8 mouse cellular contexts compared by ENCODE assay signal in genomic region chr8:119840905-119841411, GRCm38 (mm10). TPM values are rescaled to one million over a fixed set of nuclear protein-coding genes. Genes with fewer than 3 reads are reported as not detected.
DNase-seq lines count a peak whose midpoint lies in the region; ATAC-seq and TF ChIP-seq lines count a peak whose summit lies in the region.

No protein-coding gene starts in this region.

- H3K4me2 ChIP-seq in forebrain, embryonic 15.5 days (replicated peaks), result peak overlapping the region; percentile 65
- peak overlapping the region; percentile 87 for H3K4me2 ChIP-seq in neural tube, embryonic 14.5 days (ENCODE audit: low read depth, low read length)

- H3K4me1 ChIP-seq in erythroblast, embryonic 14.5 days (ENCODE audit: control insufficient read depth), result peaks cover 26% of the 10 kb centered on the region
- peaks cover 6 to 11% of the 10 kb centered on the region in 2 experiments; a peak in 3 of 4 replicates for H3K4me1 ChIP-seq in MEL (ENCODE audit: control insufficient read depth in 1 of 2, insufficient read depth in 2 of 2, low read length in 2 of 2)
- peaks cover 42% of the 10 kb centered on the region for H3K4me1 ChIP-seq in forebrain, embryonic 15.5 days
- H3K4me1 ChIP-seq in neural tube, embryonic 14.5 days (ENCODE audit: control insufficient read depth, insufficient read depth, low read length), result peaks cover 34% of the 10 kb centered on the region

- peak overlapping the region; percentile 38; the same call in 1 of the 2 replicates for H3K27ac ChIP-seq in MEL (ENCODE audit: control insufficient read depth, low read depth, low read length)
- peak overlapping the region; percentile 87 for H3K27ac ChIP-seq in forebrain, embryonic 15.5 days (replicated peaks)
- peak overlapping the region; percentile 10 for H3K27ac ChIP-seq in neural tube, embryonic 14.5 days (ENCODE audit: low read depth, low read length)

- no peak for TF ChIP-seq POLR2A in MEL (IDR thresholded peaks at IDR 0.05; ENCODE audit: control insufficient read depth in 1 of 2, insufficient read depth in 1 of 2, low read depth in 1 of 2, low read length in 2 of 2, poor library complexity in 1 of 2)

- WGBS in forebrain, embryonic 15.5 days, result 18% methylated on average over 8 of the region's 8 CpGs
- WGBS in neural tube, embryonic 14.5 days, result 4% methylated on average over 8 of the region's 8 CpGs

- no peaks in the 10 kb centered on the region for H3K36me3 ChIP-seq in erythroblast, embryonic 14.5 days (ENCODE audit: control insufficient read depth)
- H3K36me3 ChIP-seq in MEL (ENCODE audit: control insufficient read depth in 1 of 2, insufficient read depth in 2 of 2, low read length in 2 of 2), result peaks cover 0 to 4% of the 10 kb centered on the region in 2 experiments; a peak in 2 of 4 replicates
- H3K36me3 ChIP-seq in forebrain, embryonic 15.5 days, result no peaks in the 10 kb centered on the region
- H3K36me3 ChIP-seq in neural tube, embryonic 14.5 days (ENCODE audit: control insufficient read depth, insufficient read depth, low read length), result no peaks in the 10 kb centered on the region

- no peaks in the 10 kb centered on the region for H3K9me3 ChIP-seq in erythroblast, embryonic 14.5 days (ENCODE audit: control insufficient read depth, low read length)
- H3K9me3 ChIP-seq in MEL (replicated peaks; ENCODE audit: insufficient read depth, low read length), result no peaks in the 10 kb centered on the region
- H3K9me3 ChIP-seq in forebrain, embryonic 15.5 days, result no peaks in the 10 kb centered on the region
- H3K9me3 ChIP-seq in neural tube, embryonic 14.5 days (ENCODE audit: control insufficient read depth, low read length), result no peaks in the 10 kb centered on the region

- peaks cover 53% of the 10 kb centered on the region for H3K27me3 ChIP-seq in erythroblast, embryonic 14.5 days (ENCODE audit: control insufficient read depth)
- peaks cover 8 to 10% of the 10 kb centered on the region in 2 experiments for H3K27me3 ChIP-seq in MEL (ENCODE audit: control insufficient read depth in 1 of 2, insufficient read depth in 2 of 2, low read length in 2 of 2)
- H3K27me3 ChIP-seq in forebrain, embryonic 15.5 days, result no peaks in the 10 kb centered on the region
- no peaks in the 10 kb centered on the region for H3K27me3 ChIP-seq in neural tube, embryonic 14.5 days (ENCODE audit: control insufficient read depth, insufficient read depth, low read length)

- peak overlapping the region; percentile 75 for H3K4me3 ChIP-seq in erythroblast, embryonic 14.5 days (replicated peaks)
- peak overlapping the region; percentile 84 to 88 for H3K4me3 ChIP-seq in MEL (ENCODE audit: control insufficient read depth in 1 of 2, insufficient read depth in 1 of 2, low read depth in 2 of 2, low read length in 2 of 2)
- peak overlapping the region; percentile 92 for H3K4me3 ChIP-seq in forebrain, embryonic 15.5 days
- peak overlapping the region; percentile 79 for H3K4me3 ChIP-seq in neural tube, embryonic 14.5 days (ENCODE audit: low read depth, low read length)

- no peak for ATAC-seq in erythroblast, adult 5-6 weeks (replicated peaks; ENCODE audit: low FRiP score, poor library complexity, severe bottlenecking)
- ATAC-seq in forebrain, embryonic 15.5 days (replicated peaks), result peak; percentile 33
- peak; percentile 44 for ATAC-seq in neural tube, embryonic 14.5 days (ENCODE audit: low read depth)
- ATAC-seq in megakaryocyte-erythroid progenitor cell, adult 5-6 weeks (replicated peaks; ENCODE audit: low FRiP score, low TSS enrichment, poor library complexity, severe bottlenecking), result no peak

- DNase-seq in MEL (ENCODE audit: low read depth, low spot score), result peak; percentile 43
- peak; percentile 83 to 84 for DNase-seq in kidney, postnatal 36 days
- no peak for DNase-seq in adrenal gland, postnatal 25 days

- no peak for TF ChIP-seq CTCF in MEL (IDR thresholded peaks at IDR 0.05 in 2 of 3, conservative IDR thresholded peaks at IDR 0.05 in 1 of 3; ENCODE audit: control insufficient read depth in 1 of 3, insufficient read depth in 1 of 3, low read depth in 2 of 3, low read length in 3 of 3, poor library complexity in 1 of 3, severe bottlenecking in 1 of 3)

- no peak for TF ChIP-seq RAD21 in MEL (IDR thresholded peaks at IDR 0.05; ENCODE audit: low read depth, low read length)

- peaks cover 1% of the 10 kb centered on the region; the same call in 1 of the 2 replicates for H3K79me2 ChIP-seq in MEL (ENCODE audit: control insufficient read depth, insufficient read depth, low read length, poor library complexity)

- H3K9ac ChIP-seq in MEL (ENCODE audit: control insufficient read depth, low read depth, low read length, poor library complexity, severe bottlenecking), result peak overlapping the region; percentile 73
- H3K9ac ChIP-seq in forebrain, embryonic 15.5 days (replicated peaks), result peak overlapping the region; percentile 54
- 0 out of 2 replicates have a peak overlapping the region, but pooled peaks have one; percentile 1 for H3K9ac ChIP-seq in neural tube, embryonic 14.5 days (replicated peaks; ENCODE audit: low read depth, low read length)

- no peak for TF ChIP-seq EP300 in MEL (IDR thresholded peaks at IDR 0.05; ENCODE audit: low read depth in 1 of 2, low read length in 2 of 2)

TF ChIP-seq in MEL, 35 proteins besides CTCF, POLR2A, EP300 and RAD21:
- TF ChIP-seq UBTF (IDR thresholded peaks at IDR 0.05; ENCODE audit: borderline replicate concordance, insufficient read depth, low read depth, low read length) (no peak), ETS1 (IDR thresholded peaks at IDR 0.05; ENCODE audit: low read depth, low read length) (no peak), MYC (IDR thresholded peaks at IDR 0.05; ENCODE audit: low read depth, low read length) (no peak), HCFC1 (IDR thresholded peaks at IDR 0.05; ENCODE audit: low read depth, low read length) (no peak), USF2 (IDR thresholded peaks at IDR 0.05; ENCODE audit: borderline replicate concordance in 1 of 2, insufficient read depth in 1 of 2, low read depth in 1 of 2, low read length in 2 of 2) (0 out of 4 replicates have a peak, but pooled peaks of 1 of the 2 experiments have one; percentile 29), MAX (IDR thresholded peaks at IDR 0.05; ENCODE audit: low read length) (no peak), SIN3A (IDR thresholded peaks at IDR 0.05; ENCODE audit: low read length) (no peak), MAFK (IDR thresholded peaks at IDR 0.05; ENCODE audit: borderline replicate concordance, low read depth, low read length) (no peak), E2F4 (IDR thresholded peaks at IDR 0.05; ENCODE audit: borderline replicate concordance, low read depth, low read length) (no peak), ZMIZ1 (IDR thresholded peaks at IDR 0.05; ENCODE audit: low read depth, low read length) (no peak), MAZ (IDR thresholded peaks at IDR 0.05; ENCODE audit: low read depth, low read length) (no peak), USF1 (IDR thresholded peaks at IDR 0.05; ENCODE audit: low read depth, low read length) (peak; percentile 83), MEF2A (IDR thresholded peaks at IDR 0.05; ENCODE audit: extremely low read depth, insufficient replicate concordance, low read depth, low read length, poor library complexity, severe bottlenecking) (no peak), NRF1 (IDR thresholded peaks at IDR 0.05; ENCODE audit: insufficient read depth, low read depth, low read length, poor library complexity, severe bottlenecking) (no peak), GATA1 (IDR thresholded peaks at IDR 0.05; ENCODE audit: low read depth, low read length) (no peak)

RNA-seq across cellular contexts. Expression of gene Cotl1, which starts 0.6 kb away (rescaled TPM):
- 2.6 and 3.7 TPM in 2 replicates for polyA plus RNA-seq in erythroblast, embryonic 14.5 days (2012)
- total RNA-seq in erythroblast, adult 5-6 weeks (2015; ENCODE audit: low replicate concordance), result 95.5 and 123 TPM in 2 replicates
- total RNA-seq in erythroblast, adult 5-6 weeks (2017; ENCODE audit: low replicate concordance), result 51.2 and 98.1 TPM in 2 replicates
- total RNA-seq in MEL (2012; rRNA removed), result 60.5 and 70.3 TPM in 2 replicates
- polyA plus RNA-seq in MEL (2012; ENCODE audit: insufficient read depth in 1 of 2, insufficient read length in 2 of 2, low read depth in 1 of 2, low replicate concordance in 2 of 2, missing spikeins in 1 of 2), result 100 to 1,000 TPM in 1 of 2 experiments, not detected in 1; 114 TPM
- 127 and 138 TPM in 2 replicates for polyA plus RNA-seq in forebrain, embryonic 15.5 days (2015; fragmentation: Nextera tagmentation; extraction: Ambion mirVana)
- polyA plus RNA-seq in neural tube, embryonic 14.5 days (2014; fragmentation: Nextera tagmentation; extraction: Ambion mirVana), result 228 and 232 TPM in 2 replicates
- 38.3 and 40.8 TPM in 2 replicates for total RNA-seq in adrenal gland, postnatal 25 days (2021)
- 24.4 and 63.9 TPM in 2 replicates for total RNA-seq in megakaryocyte-erythroid progenitor cell, adult 5-6 weeks (2014; fragmentation: Nextera tagmentation)
- 30.4 and 44.2 TPM in 2 replicates for total RNA-seq in megakaryocyte-erythroid progenitor cell, adult 5-6 weeks (2017)

RNA-seq across cellular contexts. Expression of gene Klhl36, which starts 21.1 kb away (rescaled TPM):
- 0.02 and 0.12 TPM in 2 replicates for polyA plus RNA-seq in erythroblast, embryonic 14.5 days (2012)
- 2.3 and 2.5 TPM in 2 replicates for total RNA-seq in erythroblast, adult 5-6 weeks (2015; ENCODE audit: low replicate concordance)
- total RNA-seq in erythroblast, adult 5-6 weeks (2017; ENCODE audit: low replicate concordance), result 1.6 and 5.2 TPM in 2 replicates
- 4.5 and 4.6 TPM in 2 replicates for total RNA-seq in MEL (2012; rRNA removed)
- 1 to 10 TPM in 1 of 2 experiments, not detected in 1; 6.6 TPM for polyA plus RNA-seq in MEL (2012; ENCODE audit: insufficient read depth in 1 of 2, insufficient read length in 2 of 2, low read depth in 1 of 2, low replicate concordance in 2 of 2, missing spikeins in 1 of 2)
- polyA plus RNA-seq in forebrain, embryonic 15.5 days (2015; fragmentation: Nextera tagmentation; extraction: Ambion mirVana), result 15.3 and 15.4 TPM in 2 replicates
- 15.3 and 15.5 TPM in 2 replicates for polyA plus RNA-seq in neural tube, embryonic 14.5 days (2014; fragmentation: Nextera tagmentation; extraction: Ambion mirVana)
- total RNA-seq in adrenal gland, postnatal 25 days (2021), result 6.9 and 13.5 TPM in 2 replicates
- 2.2 and 4.4 TPM in 2 replicates for total RNA-seq in megakaryocyte-erythroid progenitor cell, adult 5-6 weeks (2014; fragmentation: Nextera tagmentation)
- total RNA-seq in megakaryocyte-erythroid progenitor cell, adult 5-6 weeks (2017), result 3.2 and 5.6 TPM in 2 replicates

Comparison
In these comparisons a context has a peak if more than half of its experiments do, and no peak if none do; other contexts are left out.
1. ATAC-seq: peak in forebrain, embryonic 15.5 days (single experiment) and neural tube, embryonic 14.5 days (single experiment); none in erythroblast, adult 5-6 weeks (single experiment) and megakaryocyte-erythroid progenitor cell, adult 5-6 weeks (single experiment).
2. H3K27ac ChIP-seq: peak in every context shown above with its lines; median percentile 87 in forebrain, embryonic 15.5 days; 38 in MEL; 10 in neural tube, embryonic 14.5 days.
3. H3K9ac ChIP-seq: peak in every context shown above with its lines; median percentile 73 in MEL; 54 in forebrain, embryonic 15.5 days; 1 in neural tube, embryonic 14.5 days.
4. Peak in every context shown above with its lines, with median percentiles within 50 percentile points of each other: H3K4me3 ChIP-seq.